Mouse (Mus musculus): Measurements from ENCODE around the gene Aph1c. TPM values are rescaled to one million over a fixed set of nuclear protein-coding genes. Genes with fewer than 3 reads are reported as not detected.

Aph1c gene
- total RNA-seq, 2 experiments from 2014 or later = 1.0 to 1.9 TPM

Other genes with a start within 250 kb of the Aph1c start
- gene Usp3, start 241.6 kb downstream of the Aph1c start, total RNA-seq (2021) = 10 to 100 TPM; 29.5 to 29.7 TPM
- not detected for gene Car12, start 121.0 kb downstream of the Aph1c start, total RNA-seq (2021)
- gene Aph1b, start 39.2 kb downstream of the Aph1c start, total RNA-seq (2021) = 1 to 10 TPM; 5.8 to 7.0 TPM
- under 1 TPM; 0.15 to 0.36 TPM for gene Gm10647, start 37.7 kb downstream of the Aph1c start, total RNA-seq (2021)
- 10 to 100 TPM; 12.7 to 13.5 TPM for gene Rab8b, start 85.0 kb upstream of the Aph1c start, total RNA-seq (2021)
- 100 to 1,000 TPM; 179 to 198 TPM for gene Rps27l, start 111.4 kb upstream of the Aph1c start, total RNA-seq (2021)
- 10 to 100 TPM; 22.6 to 23.8 TPM for gene Lactb, start 140.8 kb upstream of the Aph1c start, total RNA-seq (2021)
- over 10,000 TPM; 11,169 to 11,475 TPM for gene Tpm1, start 214.7 kb upstream of the Aph1c start, total RNA-seq (2021)